Mouse (Mus musculus): ENCODE measurements around the gene Olfr963. TPM values are rescaled to one million over a fixed set of nuclear protein-coding genes. Genes with fewer than 3 reads are reported as not detected.

The Olfr963 gene
- total RNA-seq, 2 experiments from 2014 or later: not detected

Other genes with a start within 250 kb of the Olfr963 start
- gene Olfr952, start 240.1 kb upstream of the Olfr963 start, total RNA-seq (2014; fragmentation: Nextera tagmentation): not detected in 2 replicates
- gene Olfr952, start 240.1 kb upstream of the Olfr963 start, total RNA-seq (2017): not detected in 2 replicates
- gene Olfr954, start 210.5 kb upstream of the Olfr963 start, total RNA-seq (2014; fragmentation: Nextera tagmentation): not detected in 2 replicates
- not detected in 2 replicates for gene Olfr954, start 210.5 kb upstream of the Olfr963 start, total RNA-seq (2017)
- gene Olfr955, start 195.3 kb upstream of the Olfr963 start, total RNA-seq (2014; fragmentation: Nextera tagmentation): not detected in 2 replicates
- not detected in 2 replicates for gene Olfr955, start 195.3 kb upstream of the Olfr963 start, total RNA-seq (2017)
- not detected in 2 replicates for gene Olfr44, start 173.2 kb upstream of the Olfr963 start, total RNA-seq (2014; fragmentation: Nextera tagmentation)
- not detected in 2 replicates for gene Olfr44, start 173.2 kb upstream of the Olfr963 start, total RNA-seq (2017)
- not detected in 2 replicates for gene Olfr957, start 151.4 kb upstream of the Olfr963 start, total RNA-seq (2014; fragmentation: Nextera tagmentation)
- gene Olfr957, start 151.4 kb upstream of the Olfr963 start, total RNA-seq (2017): not detected in 2 replicates
- not detected in 2 replicates for gene Olfr958, start 113.2 kb upstream of the Olfr963 start, total RNA-seq (2014; fragmentation: Nextera tagmentation)
- gene Olfr958, start 113.2 kb upstream of the Olfr963 start, total RNA-seq (2017): not detected in 2 replicates
- not detected in 2 replicates for gene Olfr959, start 91.6 kb upstream of the Olfr963 start, total RNA-seq (2014; fragmentation: Nextera tagmentation)
- not detected in 2 replicates for gene Olfr959, start 91.6 kb upstream of the Olfr963 start, total RNA-seq (2017)
- gene AW551984, start 62.8 kb upstream of the Olfr963 start, total RNA-seq (2014; fragmentation: Nextera tagmentation): not detected in 2 replicates
- gene AW551984, start 62.8 kb upstream of the Olfr963 start, total RNA-seq (2017): not detected in 2 replicates
- not detected in 2 replicates for gene Olfr148, start 56.5 kb upstream of the Olfr963 start, total RNA-seq (2014; fragmentation: Nextera tagmentation)
- not detected in 2 replicates for gene Olfr148, start 56.5 kb upstream of the Olfr963 start, total RNA-seq (2017)
- gene Olfr960, start 45.8 kb upstream of the Olfr963 start, total RNA-seq (2014; fragmentation: Nextera tagmentation): not detected in 2 replicates
- not detected in 2 replicates for gene Olfr960, start 45.8 kb upstream of the Olfr963 start, total RNA-seq (2017)
- gene Olfr961, start 22.1 kb upstream of the Olfr963 start, total RNA-seq (2014; fragmentation: Nextera tagmentation): not detected in 2 replicates
- not detected in 2 replicates for gene Olfr961, start 22.1 kb upstream of the Olfr963 start, total RNA-seq (2017)
- gene Olfr149, start 39.9 kb downstream of the Olfr963 start, total RNA-seq (2014; fragmentation: Nextera tagmentation): not detected in 2 replicates
- gene Olfr149, start 39.9 kb downstream of the Olfr963 start, total RNA-seq (2017): not detected in 2 replicates
- gene Olfr965, start 44.1 kb downstream of the Olfr963 start, total RNA-seq (2014; fragmentation: Nextera tagmentation): not detected in 2 replicates
- gene Olfr965, start 44.1 kb downstream of the Olfr963 start, total RNA-seq (2017): not detected in 2 replicates
- not detected in 2 replicates for gene Olfr150, start 63.8 kb downstream of the Olfr963 start, total RNA-seq (2014; fragmentation: Nextera tagmentation)
- gene Olfr150, start 63.8 kb downstream of the Olfr963 start, total RNA-seq (2017): not detected in 2 replicates
- gene Olfr967, start 79.0 kb downstream of the Olfr963 start, total RNA-seq (2014; fragmentation: Nextera tagmentation): not detected in 2 replicates
- not detected in 2 replicates for gene Olfr967, start 79.0 kb downstream of the Olfr963 start, total RNA-seq (2017)
- gene Olfr968, start 116.0 kb downstream of the Olfr963 start, total RNA-seq (2014; fragmentation: Nextera tagmentation): not detected in 2 replicates
- not detected in 2 replicates for gene Olfr968, start 116.0 kb downstream of the Olfr963 start, total RNA-seq (2017)
- not detected in 2 replicates for gene Olfr969, start 123.7 kb downstream of the Olfr963 start, total RNA-seq (2014; fragmentation: Nextera tagmentation)
- gene Olfr969, start 123.7 kb downstream of the Olfr963 start, total RNA-seq (2017): not detected in 2 replicates
- not detected in 2 replicates for gene Olfr970, start 141.7 kb downstream of the Olfr963 start, total RNA-seq (2014; fragmentation: Nextera tagmentation)
- not detected in 2 replicates for gene Olfr970, start 141.7 kb downstream of the Olfr963 start, total RNA-seq (2017)
- not detected in 2 replicates for gene Olfr971, start 169.7 kb downstream of the Olfr963 start, total RNA-seq (2014; fragmentation: Nextera tagmentation)
- not detected in 2 replicates for gene Olfr971, start 169.7 kb downstream of the Olfr963 start, total RNA-seq (2017)
- not detected in 2 replicates for gene Olfr972, start 199.2 kb downstream of the Olfr963 start, total RNA-seq (2014; fragmentation: Nextera tagmentation)
- not detected in 2 replicates for gene Olfr972, start 199.2 kb downstream of the Olfr963 start, total RNA-seq (2017)
- gene Olfr229, start 240.1 kb downstream of the Olfr963 start, total RNA-seq (2014; fragmentation: Nextera tagmentation): not detected in 2 replicates
- not detected in 2 replicates for gene Olfr229, start 240.1 kb downstream of the Olfr963 start, total RNA-seq (2017)

All from megakaryocyte-erythroid progenitor cell, adult 5-6 weeks (primary cell).